Mouse (Mus musculus) ovary, postnatal 14 days (tissue): Measurements from ENCODE around the gene Mfsd14a.

Experiments used
- DNase-seq: peaks from one replicate; pipeline ENCODE4 v3.0.0; 2022; ENCODE audit warnings: low spot score

The Mfsd14a gene

GRCm38 (mm10) chr3:116652033-116652446 lies 10.4 kb downstream of the Mfsd14a start:
- no peak for DNase-seq

GRCm38 (mm10) chr3:116650698-116651097 lies 11.8 kb downstream of the Mfsd14a start:
- DNase-seq: no peak

GRCm38 (mm10) chr3:116648805-116649204 lies 13.7 kb downstream of the Mfsd14a start:
- DNase-seq: no peak

GRCm38 (mm10) chr3:116646387-116646786 lies 16.1 kb downstream of the Mfsd14a start:
- no peak for DNase-seq

GRCm38 (mm10) chr3:116642373-116642772 lies 20.1 kb downstream of the Mfsd14a start:
- no peak for DNase-seq

GRCm38 (mm10) chr3:116641811-116642371 lies 20.6 kb downstream of the Mfsd14a start:
- no peak for DNase-seq

GRCm38 (mm10) chr3:116640024-116640423 lies 22.5 kb downstream of the Mfsd14a start:
- DNase-seq: no peak

- DNase-seq: no peak
Observed at GRCm38 (mm10) chr3:116638572-116638971, 23.9 kb downstream of the Mfsd14a start.

- no peak for DNase-seq
Observed at GRCm38 (mm10) chr3:116637693-116638476, 24.6 kb downstream of the Mfsd14a start.

GRCm38 (mm10) chr3:116635799-116636198 lies 26.7 kb downstream of the Mfsd14a start:
- DNase-seq: no peak

GRCm38 (mm10) chr3:116634853-116635252 lies 27.6 kb downstream of the Mfsd14a start:
- no peak for DNase-seq

GRCm38 (mm10) chr3:116634091-116634490 lies 28.4 kb downstream of the Mfsd14a start:
- no peak for DNase-seq

- DNase-seq: no peak
Observed at GRCm38 (mm10) chr3:116632971-116633370, 29.5 kb downstream of the Mfsd14a start.

- no peak for DNase-seq
Observed at GRCm38 (mm10) chr3:116631459-116631858, 31.0 kb downstream of the Mfsd14a start.

- no peak for DNase-seq
Observed at GRCm38 (mm10) chr3:116622641-116623040, 39.8 kb downstream of the Mfsd14a start.

- DNase-seq: no peak
Observed at GRCm38 (mm10) chr3:116620636-116621370, 41.7 kb downstream of the Mfsd14a start.

- DNase-seq: no peak
Observed at GRCm38 (mm10) chr3:116618855-116619254, 43.6 kb downstream of the Mfsd14a start.

- no peak for DNase-seq
Observed at GRCm38 (mm10) chr3:116615318-116616068, 47.0 kb downstream of the Mfsd14a start.

GRCm38 (mm10) chr3:116614295-116614892 lies 48.1 kb downstream of the Mfsd14a start, which contains the start of gene Trmt13:
Gene Trmt13 (minus strand): TSS chr3:116614587.
- DNase-seq: no peak

GRCm38 (mm10) chr3:116604570-116604969 lies 57.9 kb downstream of the Mfsd14a start:
- DNase-seq: no peak

- no peak for DNase-seq
Observed at GRCm38 (mm10) chr3:116601781-116602180, 60.7 kb downstream of the Mfsd14a start.

- DNase-seq: no peak
Observed at GRCm38 (mm10) chr3:116601005-116601404, 61.5 kb downstream of the Mfsd14a start.
